Mouse (Mus musculus): ENCODE data around the gene Gm10226.
"Not testable (repeated sequence)": the region's sequence is repeated elsewhere in the genome, so short reads cannot be mapped to it uniquely, and the experiment has no call there.

Gm10226 gene

DNA sequence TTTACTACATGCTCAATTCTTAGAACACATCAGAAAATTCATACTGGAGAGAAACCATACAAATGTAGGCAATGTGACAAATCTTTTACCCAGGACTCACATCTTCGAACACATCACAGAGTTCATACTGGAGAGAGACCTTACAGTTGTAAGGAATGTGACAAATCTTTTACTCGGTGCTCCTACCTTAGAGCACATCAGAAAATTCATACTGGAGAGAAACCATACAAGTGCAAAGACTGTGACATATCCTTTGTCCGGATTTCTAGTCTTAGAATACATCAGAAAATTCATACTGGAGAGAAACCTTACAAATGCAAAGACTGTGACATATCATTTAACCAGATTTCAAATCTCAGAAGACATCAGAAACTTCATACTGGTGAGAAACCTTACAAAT lies at the start of gene Gm10226:
Gene Gm10226 (plus strand): TSS at position 301 of the 400 bp plus-strand sequence.
- in situ Hi-C loops (cut with MboI; ENCODE audit: low sequenced_read_pairs), result no loop called here

DNA sequence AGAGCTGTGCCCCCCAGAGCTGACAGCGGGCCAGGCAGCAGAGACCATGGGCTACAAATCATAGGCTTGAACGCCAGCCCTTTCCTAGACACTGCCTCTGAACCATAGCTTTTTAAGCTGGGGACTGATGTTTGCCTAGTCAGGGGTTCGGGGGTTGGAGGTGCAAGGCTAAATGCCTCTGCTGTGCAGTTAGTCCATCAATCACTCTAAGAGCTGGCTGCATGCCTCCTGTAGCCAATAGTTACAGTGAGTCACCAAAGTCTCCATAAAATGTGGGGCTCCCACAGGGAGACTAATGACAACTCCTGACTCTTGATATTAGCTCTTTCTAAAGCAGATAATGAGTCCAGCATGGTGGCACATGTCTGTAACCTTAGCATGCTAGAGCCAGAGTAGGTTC lies 42.9 kb upstream of the Gm10226 start:
- in situ Hi-C loops (cut with MboI; ENCODE audit: low sequenced_read_pairs), result no loop called here

DNA sequence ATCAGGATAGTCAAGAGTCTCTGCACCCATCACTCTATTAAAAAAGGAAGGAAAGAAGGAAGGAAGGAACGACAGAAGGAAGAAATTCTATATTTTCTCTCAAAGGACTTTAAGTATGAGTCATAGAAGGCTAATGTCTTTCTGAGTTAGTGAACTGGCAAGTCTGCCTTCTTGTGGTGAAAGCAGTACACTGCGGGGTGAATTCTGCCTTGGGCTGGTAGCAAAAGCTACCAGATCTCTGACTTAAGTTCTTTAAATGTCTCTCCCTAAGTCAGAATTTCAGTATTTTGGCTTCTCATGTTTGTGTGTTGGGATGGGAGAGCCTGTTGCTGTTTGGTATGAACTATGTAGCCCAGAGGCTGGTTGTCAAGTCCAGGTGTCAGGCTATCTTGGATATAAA lies 41.7 kb upstream of the Gm10226 start:
- in situ Hi-C loops (cut with MboI; ENCODE audit: low sequenced_read_pairs), result no loop called here

DNA sequence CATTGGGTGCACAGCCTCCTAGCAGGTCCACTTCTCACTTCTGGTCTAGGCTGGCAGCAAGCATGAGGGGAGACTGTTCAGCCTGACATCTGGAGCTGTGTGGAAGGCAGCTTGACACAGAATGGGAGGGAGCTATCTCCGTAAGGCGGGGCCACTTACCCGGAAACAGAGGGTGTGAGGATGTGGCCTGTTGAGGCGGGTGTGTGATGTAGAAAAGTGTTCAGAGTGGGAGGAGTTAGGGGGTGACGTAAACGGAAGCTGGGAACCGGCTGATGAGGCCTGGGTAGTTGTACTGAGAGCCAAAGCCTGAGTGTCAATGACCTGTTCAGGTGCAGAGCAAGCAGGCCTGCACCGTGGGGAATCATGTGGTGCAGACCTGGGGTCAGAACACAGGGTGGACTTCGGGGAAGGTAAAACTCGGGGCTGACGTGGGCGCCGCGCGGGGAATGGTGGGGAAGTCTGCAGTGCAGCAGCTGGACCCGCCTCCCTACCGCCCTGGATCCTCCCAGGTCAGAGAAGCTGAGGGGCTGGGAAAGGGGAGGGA lies 41.2 kb upstream of the Gm10226 start, which contains the start of gene Zfp983:
Gene Zfp983 (plus strand): TSS at position 261 of the 544 bp plus-strand sequence.
- in situ Hi-C loops (cut with MboI; ENCODE audit: low sequenced_read_pairs), result not testable (repeated sequence)

DNA sequence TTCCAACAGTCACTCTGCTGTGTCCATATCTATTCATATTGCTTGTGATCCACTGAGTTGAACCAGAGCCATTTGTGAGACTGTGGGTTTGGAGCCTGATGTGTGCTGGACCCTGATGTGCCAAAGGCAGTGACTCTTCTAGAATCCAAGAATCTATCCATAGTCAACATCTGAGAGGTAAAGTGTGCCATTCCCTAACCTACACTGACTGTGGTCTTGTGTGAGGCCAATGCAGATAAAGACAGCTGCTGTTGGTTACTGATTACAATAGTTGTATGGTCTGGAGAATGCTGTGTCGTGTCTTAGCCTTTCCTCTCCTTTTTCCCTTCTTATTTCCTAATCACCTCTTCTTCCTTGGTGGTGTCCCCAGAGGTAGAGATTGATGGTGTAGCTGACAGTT lies 12.8 kb upstream of the Gm10226 start:
- in situ Hi-C loops (cut with MboI; ENCODE audit: low sequenced_read_pairs), result not testable (repeated sequence)

DNA sequence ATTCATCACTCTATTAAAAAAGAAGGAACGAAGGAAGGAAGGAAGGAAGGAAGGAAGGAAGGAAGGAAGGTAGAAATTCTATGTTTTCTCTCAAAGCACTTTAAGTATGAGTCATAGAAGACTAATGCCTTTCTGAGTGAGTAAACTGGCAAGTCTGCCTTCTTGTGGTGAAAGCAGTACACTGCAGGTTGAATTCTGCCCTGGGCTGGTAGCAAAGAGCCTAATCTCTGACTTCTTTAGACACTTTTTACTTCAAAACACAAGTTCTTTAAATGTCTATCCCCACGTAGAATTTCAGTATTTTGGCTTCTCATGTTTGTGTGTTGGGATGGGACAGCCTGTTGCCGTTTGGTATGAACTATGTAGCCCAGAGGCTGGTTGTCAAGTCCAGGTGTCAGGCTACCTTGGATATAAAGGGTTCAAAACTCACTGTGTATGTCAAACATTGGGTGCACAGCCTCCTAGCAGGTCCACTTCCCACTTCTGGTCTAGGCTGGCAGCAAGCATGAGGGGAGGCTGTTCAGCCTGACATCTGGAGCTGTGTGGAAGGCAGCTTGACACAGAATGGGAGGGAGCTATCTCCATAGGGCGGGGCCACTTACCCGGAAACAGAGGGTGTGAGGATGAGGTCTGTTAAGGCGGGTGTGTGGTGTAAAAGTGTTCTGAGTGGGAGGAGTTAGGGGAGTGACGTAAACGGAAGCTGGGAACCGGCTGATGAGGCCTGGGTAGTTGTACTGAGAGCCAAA lies 12.2 kb upstream of the Gm10226 start:
- in situ Hi-C loops (cut with MboI; ENCODE audit: low sequenced_read_pairs), result no loop called here

DNA sequence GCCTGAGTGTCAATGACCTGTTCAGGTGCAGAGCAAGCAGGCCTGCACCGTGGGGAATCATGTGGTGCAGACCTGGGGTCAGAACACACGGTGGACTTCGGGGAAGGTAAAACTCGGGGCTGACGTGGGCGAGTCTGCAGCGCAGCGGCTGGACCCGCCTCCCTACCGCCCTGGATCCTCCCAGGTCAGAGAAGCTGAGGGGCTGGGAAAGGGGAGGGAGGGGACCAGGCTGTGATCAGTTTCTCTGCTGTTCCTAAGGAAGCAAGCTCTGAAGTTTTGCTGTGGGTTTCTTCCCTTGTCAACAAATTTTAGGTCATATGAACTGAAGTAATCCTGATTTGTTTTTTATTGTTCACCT lies 11.7 kb upstream of the Gm10226 start:
- in situ Hi-C loops (cut with MboI; ENCODE audit: low sequenced_read_pairs), result not testable (repeated sequence)

DNA sequence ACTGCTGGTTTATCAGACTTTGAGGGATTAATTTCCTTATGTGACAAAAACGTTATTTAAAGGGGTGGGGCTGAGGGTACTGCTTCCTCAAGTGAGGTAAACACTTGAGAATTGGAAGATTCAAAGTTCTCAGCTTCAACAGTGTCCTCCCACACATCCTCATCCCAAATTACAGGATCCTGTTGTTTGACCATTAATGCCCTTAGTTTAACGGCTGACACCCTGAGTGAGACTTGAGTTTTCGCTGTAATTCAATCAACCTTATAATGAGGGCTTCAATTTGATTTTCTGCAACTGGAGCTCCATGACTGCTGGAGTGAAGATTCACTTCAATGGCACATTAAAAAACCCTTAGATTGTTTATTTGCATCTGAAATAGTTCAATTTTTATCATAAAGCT lies 1.7 kb downstream of the Gm10226 start:
- in situ Hi-C loops (cut with MboI; ENCODE audit: low sequenced_read_pairs), result no loop called here

DNA sequence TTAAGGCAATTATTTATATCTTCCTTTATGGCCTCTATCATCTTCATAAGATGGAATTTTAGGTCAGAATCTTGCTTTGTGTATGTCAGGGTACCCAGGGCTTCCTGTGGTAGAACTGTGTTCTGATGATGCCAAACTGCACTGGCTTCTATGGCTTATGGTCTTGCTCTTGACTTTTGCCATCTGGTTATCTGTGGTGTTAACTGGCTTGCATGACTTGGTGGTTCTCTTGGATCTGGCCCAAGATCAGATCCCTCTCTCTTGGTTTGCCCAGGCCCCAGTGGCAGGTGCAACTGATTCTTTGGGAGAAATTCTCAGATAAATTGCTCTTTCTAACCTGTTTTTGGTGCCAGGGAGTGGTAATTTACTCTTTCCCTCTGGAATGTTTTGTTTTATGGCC lies 4.4 kb downstream of the Gm10226 start:
- in situ Hi-C loops (cut with MboI; ENCODE audit: low sequenced_read_pairs), result no loop called here

DNA sequence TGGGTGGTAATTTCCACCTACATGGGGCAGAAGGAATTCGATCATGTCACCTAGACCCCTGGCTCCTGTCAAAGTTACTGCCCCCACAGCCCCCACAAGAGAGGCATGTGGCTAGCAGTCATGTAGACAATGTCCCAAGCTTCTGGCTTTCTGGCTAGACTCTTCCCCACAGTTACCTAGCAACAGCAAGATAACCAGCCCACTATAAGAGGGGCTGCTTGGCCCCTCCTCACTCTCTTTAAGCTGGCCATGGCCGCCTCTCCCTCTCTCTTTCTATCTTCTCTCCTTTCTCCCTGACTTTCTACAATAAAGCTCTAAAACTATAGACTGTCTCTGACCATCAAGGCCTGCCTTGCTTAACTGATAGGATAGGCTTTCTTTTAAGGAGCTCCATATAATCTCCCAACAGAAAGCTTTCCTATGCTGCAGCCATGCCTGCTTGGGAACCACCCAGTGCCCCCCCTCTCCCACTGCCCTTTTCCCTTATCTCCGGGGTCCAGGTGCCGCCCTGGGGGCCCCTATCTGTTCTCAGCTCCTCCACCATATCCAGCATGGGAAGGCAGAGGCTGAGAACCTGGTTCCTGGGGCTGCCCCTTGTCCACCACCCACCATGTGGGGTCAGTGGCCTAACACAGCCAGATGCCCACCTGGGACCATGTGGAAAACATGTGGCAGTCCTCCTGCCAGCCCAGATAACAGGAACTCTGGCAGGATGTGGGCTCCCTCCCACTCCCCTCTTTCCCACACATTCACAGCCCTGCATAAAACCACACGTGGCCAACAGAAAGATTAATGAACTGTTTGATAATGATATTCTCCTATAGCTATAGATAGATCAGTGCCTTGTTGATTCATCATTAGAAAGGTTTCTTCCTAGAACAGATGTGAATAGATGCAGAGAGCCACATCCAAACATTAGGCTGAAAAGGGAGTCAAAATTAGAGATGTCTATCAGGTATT lies 10.9 kb downstream of the Gm10226 start:
- in situ Hi-C loops (cut with MboI; ENCODE audit: low sequenced_read_pairs), result no loop called here

DNA sequence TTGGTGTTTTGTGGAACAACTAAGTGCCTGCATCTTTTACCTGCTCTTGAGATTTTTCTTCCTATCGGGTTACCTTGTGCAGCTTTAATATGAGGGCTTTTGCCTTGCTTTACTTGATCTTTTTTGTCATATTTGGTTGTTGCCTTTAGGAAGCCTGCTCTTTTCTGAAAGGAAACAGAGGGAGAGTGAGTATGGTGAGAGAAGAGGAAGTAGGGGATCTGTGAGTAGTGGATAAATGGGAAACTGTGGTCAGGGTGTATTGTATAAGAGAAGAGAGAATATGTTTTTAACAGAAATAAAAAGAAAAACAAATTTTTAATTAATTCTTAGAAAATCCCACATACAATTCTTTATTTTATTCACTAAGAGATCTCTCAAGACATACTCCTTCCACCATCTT lies 11.8 kb downstream of the Gm10226 start:
- in situ Hi-C loops (cut with MboI; ENCODE audit: low sequenced_read_pairs), result no loop called here

DNA sequence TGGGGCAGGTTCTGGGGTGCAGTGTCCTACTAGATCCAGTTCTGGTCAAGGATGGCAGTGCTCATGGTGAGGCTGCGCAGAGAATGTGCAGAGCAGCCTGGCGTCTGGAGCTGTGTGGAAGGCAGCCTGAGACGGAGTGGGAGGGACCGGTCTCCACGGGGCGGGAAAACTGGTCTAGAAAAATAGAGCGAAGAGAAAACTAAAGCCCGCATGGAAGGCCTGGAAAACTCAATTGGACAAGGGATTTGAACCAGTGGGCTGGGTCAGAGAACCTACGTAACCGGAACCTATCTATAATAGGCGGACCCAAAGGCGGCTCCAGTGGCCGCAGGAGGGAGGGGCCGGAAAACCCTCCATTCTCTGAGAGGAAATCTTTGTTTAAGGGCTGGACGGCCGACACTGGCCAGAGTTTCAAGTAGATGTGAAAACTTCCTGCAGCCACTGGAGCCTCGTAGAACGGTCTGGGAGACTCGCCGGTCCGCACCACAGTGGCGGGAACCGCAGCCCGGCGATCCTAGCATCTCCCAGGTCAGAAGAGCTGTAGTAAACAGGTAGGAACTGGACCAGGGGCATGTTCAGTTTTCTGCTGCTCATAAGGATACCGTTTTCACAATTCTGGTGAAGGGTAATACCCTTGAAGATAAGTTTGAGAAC lies 15.8 kb downstream of the Gm10226 start, which contains the start of gene Zfp760:
Gene Zfp760 (plus strand): TSS at position 399 of the 654 bp plus-strand sequence.
- in situ Hi-C loops (cut with MboI; ENCODE audit: low sequenced_read_pairs), result no loop called here

DNA sequence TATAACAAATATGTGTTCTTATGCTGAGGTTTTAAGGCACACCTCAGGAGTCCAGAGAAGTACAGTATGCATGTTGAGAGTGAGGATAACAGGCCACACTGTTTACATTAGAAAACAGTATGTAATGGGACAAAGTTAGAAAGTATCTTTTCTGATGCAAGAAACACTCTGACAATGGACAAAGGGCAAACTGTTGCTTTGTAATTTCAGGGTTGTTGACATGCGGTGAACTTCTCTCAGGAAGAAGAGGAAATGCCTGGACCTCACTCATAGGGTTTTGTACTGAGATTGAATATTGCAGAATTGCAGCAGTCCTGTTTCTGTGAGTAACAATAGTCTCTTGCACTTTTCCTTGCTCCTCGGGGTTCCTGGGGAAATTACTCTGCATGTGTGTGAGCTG lies 16.7 kb downstream of the Gm10226 start:
- in situ Hi-C loops (cut with MboI; ENCODE audit: low sequenced_read_pairs), result no loop called here

DNA sequence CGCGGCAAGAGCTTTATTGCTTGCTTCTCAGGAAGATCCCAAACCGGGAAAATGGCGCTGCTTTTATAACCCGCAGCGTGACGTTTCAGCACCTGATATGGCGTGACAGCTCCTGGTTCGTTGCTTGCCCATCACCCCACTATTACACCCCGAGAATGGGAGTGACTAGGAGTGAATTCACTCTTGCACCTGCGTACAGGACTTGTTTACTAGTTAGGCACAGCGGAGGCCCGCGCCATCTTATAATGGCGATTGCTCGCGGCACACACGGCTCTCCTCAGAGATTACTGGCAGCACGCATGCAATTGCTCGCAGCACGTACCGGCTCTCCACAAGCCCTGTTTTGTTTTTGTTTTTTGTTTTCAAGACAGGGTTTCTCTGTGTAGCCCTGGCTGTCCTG lies 38.8 kb downstream of the Gm10226 start, which contains the start of gene Zfp229:
Gene Zfp229 (plus strand): TSS at position 301 of the 400 bp plus-strand sequence.
- in situ Hi-C loops (cut with MboI; ENCODE audit: low sequenced_read_pairs), result not testable (repeated sequence)

DNA sequence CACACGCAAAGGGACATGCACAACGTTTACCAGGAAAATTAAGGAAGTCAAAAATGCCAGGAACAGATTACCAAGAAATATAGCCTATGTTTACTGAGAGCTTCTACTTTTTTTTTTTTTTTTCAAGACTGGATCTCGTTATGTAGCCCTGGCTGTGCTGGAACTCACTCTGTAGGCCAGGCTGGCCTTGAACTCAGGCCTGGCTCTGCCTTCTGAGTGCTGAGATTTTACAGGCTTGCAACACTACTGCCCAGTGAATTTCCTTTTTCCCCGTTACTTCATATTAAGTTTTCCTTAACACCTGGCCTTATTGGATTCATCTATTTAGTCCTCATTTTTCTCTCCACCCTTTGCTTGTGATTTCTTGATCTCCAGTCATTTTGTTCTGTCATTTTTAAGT lies 41.4 kb downstream of the Gm10226 start:
- in situ Hi-C loops (cut with MboI; ENCODE audit: low sequenced_read_pairs), result no loop called here

DNA sequence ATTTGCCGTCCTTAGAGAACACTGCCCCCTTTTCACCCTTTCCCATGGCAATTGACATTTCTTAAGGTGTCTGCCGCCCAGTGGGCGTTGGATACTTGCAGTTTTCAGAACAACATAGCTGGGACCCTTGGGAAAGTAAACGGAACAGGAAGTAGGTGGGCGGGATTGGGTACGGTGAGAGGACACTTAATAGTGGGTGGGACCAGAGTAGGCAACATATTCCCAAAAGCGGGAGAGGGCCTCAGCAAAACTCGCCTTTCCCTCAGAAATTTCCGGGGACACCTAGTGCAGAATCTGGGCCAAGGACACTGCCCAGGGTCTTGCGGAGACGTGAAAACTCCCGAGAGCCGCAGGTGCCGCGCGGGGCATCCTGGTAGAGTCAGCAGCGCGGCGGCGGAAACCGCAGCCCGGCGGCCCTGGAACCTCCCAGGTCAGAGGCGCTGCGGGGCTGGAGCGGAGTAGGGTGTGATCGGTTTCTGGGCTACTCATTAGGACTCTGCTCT lies 41.9 kb downstream of the Gm10226 start:
- in situ Hi-C loops (cut with MboI; ENCODE audit: low sequenced_read_pairs), result no loop called here

Data from CH12F3 (cell line).